Mouse (Mus musculus): ENCODE measurements at regions not wholly inside any gene's neighbourhood (a gene's known extent, or its start where the extent isn't known, plus 50 kb on each side); places are given as distances from the start of the nearest gene placed in this dataset.

DNA sequence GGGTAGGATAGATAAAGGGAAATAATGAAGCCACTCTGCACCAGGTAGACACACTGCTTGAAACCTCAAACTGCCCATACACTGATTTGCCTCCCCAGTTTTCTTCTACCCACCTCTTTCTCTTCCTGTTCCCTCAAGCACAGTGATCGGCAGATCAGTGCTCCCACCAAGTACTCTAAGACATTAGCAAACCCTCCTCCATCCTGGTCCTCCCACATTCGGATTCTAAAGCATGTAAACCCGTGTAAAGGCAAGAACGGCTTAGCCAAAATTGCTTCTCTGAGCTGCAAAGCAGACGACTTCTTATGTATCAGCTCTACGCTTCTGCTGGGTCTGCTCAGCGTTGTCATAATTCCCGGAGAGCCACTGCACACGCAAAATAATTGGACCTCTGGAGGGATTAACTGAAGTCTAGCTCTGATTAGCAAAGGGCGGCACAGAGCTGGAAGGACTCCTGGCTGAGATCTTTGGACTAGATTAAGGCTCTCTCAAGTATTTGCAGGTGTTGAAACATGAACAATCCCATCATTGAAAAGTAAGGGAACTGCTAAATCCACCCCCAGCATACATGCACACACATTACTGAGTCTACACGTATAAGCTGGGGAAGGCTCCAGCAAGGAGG lies 67.2 kb downstream of the Mtx3 start:
- Histone ChIP-seq H3K27me3 (no peaks in the 10 kb centered on the region), H3K4me3 (replicated peaks) (no peak overlapping the region), H3K27ac (no peak overlapping the region), H3K4me1 (no peaks in the 10 kb centered on the region), H3K4me2 (no peak overlapping the region), H3K36me3 (replicated peaks) (no peaks in the 10 kb centered on the region), H3K9ac (no peak overlapping the region), H3K9me3 (no peaks in the 10 kb centered on the region)
- ATAC-seq (ENCODE audit: low FRiP score): no peak
- 75% methylated on average over 11 of the region's 11 CpGs for WGBS

DNA sequence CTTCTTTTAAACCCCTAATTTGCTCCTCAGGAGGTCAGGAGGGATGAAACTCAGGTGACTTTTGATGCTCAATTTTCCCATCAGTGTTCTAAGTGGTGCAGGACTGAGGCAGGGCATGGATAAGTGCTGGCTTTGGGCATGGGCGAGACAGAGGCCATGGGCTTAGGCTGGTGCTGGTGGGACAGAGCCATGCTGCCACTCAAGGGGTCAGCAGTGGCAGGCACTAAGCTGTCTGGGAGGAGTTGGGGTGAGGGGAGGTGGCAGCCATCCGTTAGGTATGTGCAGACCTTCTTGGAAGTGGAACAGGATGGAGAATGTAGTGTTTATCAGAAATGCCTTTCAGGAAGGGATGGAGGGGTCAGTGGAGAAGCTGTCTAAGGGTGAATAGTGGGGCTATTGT lies 68.1 kb downstream of the Mtx3 start:
- Histone ChIP-seq H3K27me3 (no peaks in the 10 kb centered on the region), H3K9me3 (no peaks in the 10 kb centered on the region), H3K4me1 (no peaks in the 10 kb centered on the region), H3K4me2 (no peak overlapping the region), H3K27ac (no peak overlapping the region), H3K9ac (no peak overlapping the region), H3K4me3 (replicated peaks) (no peak overlapping the region), H3K36me3 (replicated peaks) (no peaks in the 10 kb centered on the region)
- ATAC-seq (ENCODE audit: low FRiP score): no peak
- 78% methylated on average over 2 of the region's 2 CpGs for WGBS

DNA sequence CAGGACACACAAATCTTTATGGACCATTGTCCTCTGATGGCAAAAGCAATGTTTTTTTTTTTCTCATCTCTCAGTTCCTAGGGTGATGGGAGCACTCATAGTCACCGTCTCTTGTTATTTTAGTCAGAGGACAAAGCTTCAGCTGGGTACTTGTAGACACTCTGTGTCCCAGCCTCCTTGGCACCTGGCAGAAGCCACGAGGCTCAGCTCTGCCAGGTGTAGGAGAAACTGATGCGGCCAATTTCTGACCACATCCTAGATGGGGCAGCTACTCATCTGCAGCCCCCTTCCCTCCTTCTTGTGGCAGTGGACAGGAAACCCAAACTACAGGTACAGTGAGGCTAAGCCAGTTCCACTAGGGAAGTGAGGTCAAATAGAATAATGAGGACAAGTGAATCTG lies 70.1 kb downstream of the Mtx3 start:
- H3K9me3 ChIP-seq: no peaks in the 10 kb centered on the region
- no peak overlapping the region for H3K4me2 ChIP-seq
- H3K4me3 ChIP-seq (replicated peaks): no peak overlapping the region
- H3K27me3 ChIP-seq: no peaks in the 10 kb centered on the region
- no peak overlapping the region for H3K9ac ChIP-seq
- H3K36me3 ChIP-seq (replicated peaks): no peaks in the 10 kb centered on the region
- no peak overlapping the region for H3K27ac ChIP-seq
- ATAC-seq (ENCODE audit: low FRiP score): no peak
- 94% methylated on average over 3 of the region's 3 CpGs for WGBS
- no peaks in the 10 kb centered on the region for H3K4me1 ChIP-seq

DNA sequence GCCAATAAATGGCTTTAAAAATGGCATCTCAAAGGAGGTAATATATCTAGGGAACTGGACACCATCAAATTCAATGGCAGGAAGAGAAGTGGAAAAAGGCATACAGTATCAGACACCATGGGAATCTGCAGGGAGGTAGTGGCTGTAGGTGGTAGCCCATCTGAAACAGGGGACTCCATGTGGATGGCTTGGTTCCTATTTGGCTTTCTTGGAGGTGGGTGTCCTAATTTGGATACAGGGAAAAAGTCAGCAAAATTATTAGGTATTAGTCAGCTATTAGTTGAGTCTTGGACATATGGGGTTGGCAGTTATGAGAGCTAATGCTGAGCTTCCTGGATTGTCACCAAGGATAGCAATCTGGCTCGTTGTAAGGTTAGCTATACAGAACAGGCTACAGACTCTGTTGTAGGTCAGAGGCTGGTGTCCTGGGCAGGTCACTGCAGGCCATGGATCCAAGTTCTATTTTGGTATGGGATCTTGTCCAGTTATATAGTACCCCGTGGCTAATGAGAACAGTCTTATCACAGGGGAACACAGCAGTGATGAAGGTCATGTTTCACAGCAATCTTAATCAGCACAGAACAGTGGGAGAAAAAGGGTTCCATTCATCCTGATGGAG lies 70.8 kb downstream of the Mtx3 start:
- no peaks in the 10 kb centered on the region for H3K9me3 ChIP-seq

DNA sequence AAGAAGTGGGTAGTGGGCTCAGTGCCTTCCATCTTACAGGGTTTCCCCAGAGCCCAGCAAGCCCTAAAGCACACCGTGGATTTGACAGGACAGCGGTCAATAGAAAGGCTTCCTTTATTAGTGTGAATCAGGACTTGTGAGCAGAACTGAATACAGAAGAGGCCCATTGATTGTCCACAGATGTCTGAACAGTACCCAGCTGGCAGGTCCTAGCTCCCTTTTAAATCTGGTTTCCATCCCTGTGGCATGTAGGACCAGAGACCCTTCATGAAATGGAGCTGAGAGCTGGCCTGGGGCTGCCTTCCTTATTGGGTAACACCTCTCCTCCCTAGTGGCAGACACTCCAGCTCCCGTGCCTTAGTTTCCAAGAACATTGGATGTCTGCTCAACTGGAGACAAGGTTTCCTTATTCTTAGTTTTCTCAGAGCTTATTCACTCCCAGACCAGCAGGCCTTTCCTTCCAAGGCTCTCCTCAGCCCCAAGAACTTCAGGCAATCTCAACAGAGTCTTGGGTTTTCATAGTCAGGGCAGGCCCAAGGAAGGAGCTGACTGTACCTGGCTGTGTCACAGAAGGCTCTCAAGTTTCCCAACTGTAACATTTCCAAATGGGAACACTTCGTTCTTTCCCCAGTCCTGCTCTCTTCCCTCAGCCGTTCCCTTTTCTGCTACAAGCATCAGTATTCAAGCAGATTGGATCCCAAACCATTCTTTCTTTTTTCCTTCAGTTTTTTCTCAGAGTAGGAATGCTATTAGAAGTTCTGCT lies 71.6 kb downstream of the Mtx3 start:
- no peaks in the 10 kb centered on the region for H3K36me3 ChIP-seq (replicated peaks)
- H3K4me3 ChIP-seq (replicated peaks): no peak overlapping the region
- no peak overlapping the region for H3K4me2 ChIP-seq
- no peak overlapping the region for H3K27ac ChIP-seq
- no peak for ATAC-seq (ENCODE audit: low FRiP score)
- H3K9ac ChIP-seq: no peak overlapping the region
- H3K27me3 ChIP-seq: no peaks in the 10 kb centered on the region
- H3K9me3 ChIP-seq: no peaks in the 10 kb centered on the region
- no peaks in the 10 kb centered on the region for H3K4me1 ChIP-seq
- WGBS: 88% methylated on average over 5 of the region's 5 CpGs

More for the DNA sequence above, 70.8 kb downstream of the Mtx3 start:
- H3K4me3 ChIP-seq (replicated peaks): no peak overlapping the region
- H3K9ac ChIP-seq: no peak overlapping the region
- no peaks in the 10 kb centered on the region for H3K27me3 ChIP-seq
- ATAC-seq (ENCODE audit: low FRiP score): no peak
- H3K27ac ChIP-seq: no peak overlapping the region
- no peaks in the 10 kb centered on the region for H3K36me3 ChIP-seq (replicated peaks)
- WGBS: 82% methylated on average over 2 of the region's 2 CpGs
- no peak overlapping the region for H3K4me2 ChIP-seq
- H3K4me1 ChIP-seq: no peaks in the 10 kb centered on the region

DNA sequence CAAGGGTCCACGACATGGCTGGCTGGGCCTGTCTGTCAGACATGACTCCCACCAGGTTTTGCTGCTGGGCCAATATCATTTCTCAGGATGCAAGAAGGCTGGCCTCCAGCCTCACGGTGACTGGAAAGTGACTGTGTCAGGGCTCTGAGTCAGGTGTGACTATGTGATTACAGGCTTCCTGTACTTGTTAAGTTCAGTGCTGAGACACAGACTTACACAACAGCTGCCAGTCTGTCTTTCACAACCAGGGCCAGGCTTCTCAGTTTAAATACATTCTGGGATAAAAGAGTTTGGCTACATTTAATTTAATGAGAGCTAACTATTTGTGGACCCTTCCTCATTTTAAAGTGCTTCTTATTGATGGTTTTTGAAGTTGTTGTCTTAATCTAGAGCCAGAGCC lies 75.3 kb downstream of the Mtx3 start:
- Histone ChIP-seq H3K9me3 (no peaks in the 10 kb centered on the region), H3K4me2 (no peak overlapping the region), H3K36me3 (replicated peaks) (no peaks in the 10 kb centered on the region), H3K27ac (no peak overlapping the region), H3K9ac (no peak overlapping the region), H3K4me1 (no peaks in the 10 kb centered on the region), H3K27me3 (no peaks in the 10 kb centered on the region), H3K4me3 (replicated peaks) (no peak overlapping the region)
- 89% methylated on average over 2 of the region's 2 CpGs for WGBS
- no peak for ATAC-seq (ENCODE audit: low FRiP score)

DNA sequence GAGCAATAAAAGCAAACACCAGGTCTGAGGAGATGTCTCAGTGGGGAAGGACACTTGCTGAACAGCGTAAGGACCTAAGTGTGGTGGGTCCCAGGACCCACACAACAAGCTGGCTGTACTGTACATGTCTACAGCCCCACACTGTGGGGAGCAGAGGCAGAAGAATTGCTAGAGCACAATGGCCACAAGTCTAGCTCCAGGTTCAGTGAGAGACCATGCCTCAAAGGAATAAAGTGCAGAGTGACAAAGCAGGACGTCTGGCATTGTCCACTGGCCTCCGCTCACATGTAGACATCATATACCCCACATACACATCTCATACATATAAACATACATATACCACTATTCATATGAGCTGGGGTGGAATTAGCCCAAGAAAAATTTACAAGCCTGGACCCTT lies 77.4 kb downstream of the Mtx3 start:
- Histone ChIP-seq H3K4me1 (no peaks in the 10 kb centered on the region), H3K9ac (no peak overlapping the region), H3K4me2 (no peak overlapping the region), H3K27me3 (no peaks in the 10 kb centered on the region), H3K9me3 (no peaks in the 10 kb centered on the region), H3K36me3 (replicated peaks) (no peaks in the 10 kb centered on the region), H3K27ac (no peak overlapping the region), H3K4me3 (replicated peaks) (no peak overlapping the region)
- no peak for ATAC-seq (ENCODE audit: low FRiP score)
- 92% methylated on average over 3 of the region's 3 CpGs for WGBS

DNA sequence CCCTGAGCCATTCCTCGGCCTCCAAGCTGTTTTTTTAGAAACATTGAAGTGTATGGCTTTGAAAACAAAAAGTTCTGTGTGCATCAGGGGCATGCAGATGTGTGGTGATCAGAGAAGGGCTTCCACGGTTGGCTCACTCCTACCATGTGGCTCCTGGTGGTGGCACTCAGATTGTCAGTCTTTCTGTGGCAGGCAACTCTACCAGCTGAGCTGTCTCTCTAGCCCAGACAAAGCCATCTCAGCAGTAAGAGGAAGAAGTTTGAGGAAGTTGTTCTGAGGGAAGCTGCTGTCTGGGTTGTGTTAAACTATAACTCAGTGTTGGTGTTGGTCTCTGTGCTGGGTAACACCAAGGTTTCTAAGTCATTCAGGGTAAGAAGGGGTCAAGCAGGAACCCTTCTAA lies 78.9 kb downstream of the Mtx3 start:
- Histone ChIP-seq H3K4me2 (no peak overlapping the region), H3K9me3 (no peaks in the 10 kb centered on the region), H3K27ac (no peak overlapping the region), H3K36me3 (replicated peaks) (no peaks in the 10 kb centered on the region), H3K27me3 (no peaks in the 10 kb centered on the region), H3K4me3 (replicated peaks) (no peak overlapping the region), H3K4me1 (no peaks in the 10 kb centered on the region), H3K9ac (no peak overlapping the region)
- ATAC-seq (ENCODE audit: low FRiP score): no peak
- WGBS: 81% methylated on average over 2 of the region's 2 CpGs

DNA sequence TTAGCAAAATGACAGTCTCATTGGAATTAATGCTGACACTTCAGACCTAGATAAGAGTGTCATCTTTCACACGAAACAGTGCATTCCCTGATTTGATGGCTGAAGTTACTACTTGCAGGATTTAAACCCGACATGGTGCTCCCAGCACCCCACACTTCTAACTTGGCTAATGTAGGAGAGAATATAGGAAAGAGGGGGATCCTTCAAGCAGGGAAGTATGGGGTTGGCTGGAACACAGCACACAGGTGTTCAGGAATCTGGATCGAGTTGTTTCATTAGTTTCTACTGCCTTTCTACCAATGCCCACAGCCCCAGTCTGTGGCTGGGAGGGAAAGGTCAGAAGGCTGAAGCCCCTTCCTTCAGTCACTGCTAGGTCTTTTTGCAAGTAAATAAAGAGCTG lies 79.5 kb downstream of the Mtx3 start:
- Histone ChIP-seq H3K27ac (no peak overlapping the region), H3K4me2 (no peak overlapping the region), H3K27me3 (no peaks in the 10 kb centered on the region), H3K4me3 (replicated peaks) (no peak overlapping the region), H3K9ac (no peak overlapping the region), H3K36me3 (replicated peaks) (no peaks in the 10 kb centered on the region), H3K9me3 (no peaks in the 10 kb centered on the region), H3K4me1 (no peaks in the 10 kb centered on the region)
- no peak for ATAC-seq (ENCODE audit: low FRiP score)
- 80% methylated on average over 3 of the region's 3 CpGs for WGBS

DNA sequence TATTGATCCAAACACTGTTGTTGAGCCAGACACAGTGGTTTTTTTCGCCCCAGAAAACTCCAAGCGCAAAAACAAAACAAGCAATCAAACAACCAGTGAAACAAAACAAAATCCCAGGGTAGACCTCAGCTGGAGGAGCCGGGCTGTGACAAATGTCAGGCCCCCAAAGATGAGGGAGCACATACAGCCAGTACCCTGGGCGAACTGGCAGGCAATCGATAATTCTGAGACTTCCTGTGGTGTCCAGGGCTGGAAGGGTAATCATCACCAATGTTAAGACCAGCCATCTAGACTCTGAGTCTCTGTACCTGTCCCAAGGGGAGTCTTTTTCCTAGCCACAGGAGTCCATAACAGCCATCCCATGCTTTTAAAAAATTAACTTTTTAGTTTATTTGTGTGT lies 80.6 kb downstream of the Mtx3 start:
- no peaks in the 10 kb centered on the region for H3K4me1 ChIP-seq
- H3K27ac ChIP-seq: no peak overlapping the region
- no peak overlapping the region for H3K9ac ChIP-seq
- no peaks in the 10 kb centered on the region for H3K27me3 ChIP-seq
- ATAC-seq (ENCODE audit: low FRiP score): no peak
- H3K4me3 ChIP-seq (replicated peaks): no peak overlapping the region
- no peaks in the 10 kb centered on the region for H3K36me3 ChIP-seq (replicated peaks)
- no peak overlapping the region for H3K4me2 ChIP-seq
- WGBS: 89% methylated on average over 5 of the region's 5 CpGs
- no peaks in the 10 kb centered on the region for H3K9me3 ChIP-seq

DNA sequence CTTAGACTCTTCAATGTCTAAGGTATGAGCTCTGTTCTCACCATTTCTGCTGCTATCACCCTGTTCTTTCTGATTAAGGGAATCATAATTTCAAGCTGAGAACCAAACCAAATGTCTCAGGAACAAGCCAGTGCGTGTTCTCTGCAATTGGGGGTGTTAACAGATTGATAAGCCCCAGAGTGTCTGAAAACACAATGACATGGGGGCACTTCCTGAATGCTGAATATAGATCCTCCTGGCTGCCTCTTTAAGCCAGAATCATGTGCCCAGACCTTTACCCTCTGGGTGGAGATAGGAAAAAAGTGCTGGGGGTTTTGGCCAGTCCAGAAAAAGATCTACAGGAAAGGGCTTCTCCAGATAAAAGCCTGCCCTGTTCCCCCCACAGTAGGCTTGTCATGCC lies 84.0 kb downstream of the Mtx3 start:
- no peak overlapping the region for H3K4me2 ChIP-seq

DNA sequence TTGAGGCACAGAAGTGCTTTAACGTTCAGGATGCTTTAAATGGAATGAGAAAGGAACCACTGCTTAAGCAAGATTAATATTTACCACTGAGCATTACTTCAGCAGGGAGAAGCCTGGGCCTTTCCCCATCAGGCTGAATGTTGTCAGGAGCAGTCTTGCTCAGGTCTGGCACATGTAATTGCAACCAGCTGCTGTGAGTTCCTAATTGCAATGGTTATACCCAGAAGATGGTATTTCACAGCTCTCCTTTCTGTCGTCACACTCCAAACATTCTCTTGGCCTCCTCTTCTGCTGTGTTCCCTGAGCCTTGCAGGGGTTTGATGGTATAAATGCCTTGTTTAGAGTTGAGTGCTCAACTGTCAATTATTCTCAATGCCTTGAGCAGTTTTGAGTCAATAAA lies 87.1 kb downstream of the Mtx3 start:
- Histone ChIP-seq H3K27ac (no peak overlapping the region), H3K36me3 (replicated peaks) (no peaks in the 10 kb centered on the region), H3K9me3 (no peaks in the 10 kb centered on the region), H3K4me2 (no peak overlapping the region), H3K4me3 (replicated peaks) (no peak overlapping the region), H3K4me1 (no peaks in the 10 kb centered on the region), H3K9ac (no peak overlapping the region), H3K27me3 (no peaks in the 10 kb centered on the region)
- 75% methylated on average over 2 of the region's 2 CpGs for WGBS
- no peak for ATAC-seq (ENCODE audit: low FRiP score)

More for the DNA sequence above, 84.0 kb downstream of the Mtx3 start:
- no peak for ATAC-seq (ENCODE audit: low FRiP score)
- Histone ChIP-seq H3K27me3 (no peaks in the 10 kb centered on the region), H3K36me3 (replicated peaks) (no peaks in the 10 kb centered on the region), H3K9ac (no peak overlapping the region), H3K27ac (no peak overlapping the region), H3K4me1 (no peaks in the 10 kb centered on the region), H3K4me3 (replicated peaks) (no peak overlapping the region), H3K9me3 (no peaks in the 10 kb centered on the region)
- WGBS: 82% methylated on average over 1 of the region's 1 CpGs

DNA sequence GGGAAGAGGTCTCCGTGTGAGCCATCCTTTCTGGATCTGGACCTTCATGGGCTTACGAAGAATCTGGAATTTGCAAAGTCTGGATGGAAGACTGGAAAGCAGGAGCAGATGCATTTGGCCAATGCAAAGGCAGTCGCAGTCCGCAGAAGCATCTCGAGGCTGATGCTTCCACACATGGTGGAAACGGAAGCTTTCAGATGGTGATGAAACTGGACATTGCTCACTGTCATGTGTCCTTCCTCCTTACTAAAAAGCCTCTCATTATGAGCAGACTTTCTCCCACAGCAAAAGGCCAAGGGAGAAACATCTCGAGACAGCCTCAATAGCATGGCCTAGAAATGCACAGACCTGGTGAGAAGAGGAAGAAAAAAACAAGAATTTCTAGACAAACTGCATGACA lies 94.5 kb downstream of the Mtx3 start:
- no peaks in the 10 kb centered on the region for H3K9me3 ChIP-seq
- no peak for ATAC-seq (ENCODE audit: low FRiP score)
- H3K9ac ChIP-seq: no peak overlapping the region

More for the DNA sequence above, 94.5 kb downstream of the Mtx3 start:
- Histone ChIP-seq H3K4me2 (no peak overlapping the region), H3K36me3 (replicated peaks) (no peaks in the 10 kb centered on the region), H3K27me3 (no peaks in the 10 kb centered on the region), H3K27ac (no peak overlapping the region), H3K4me1 (no peaks in the 10 kb centered on the region), H3K4me3 (replicated peaks) (no peak overlapping the region)
- WGBS: 96% methylated on average over 7 of the region's 7 CpGs

All from forebrain, embryonic 12.5 days (tissue).